Mouse (Mus musculus) large intestine, adult 2 months (tissue): ENCODE measurements around the gene Trem3. TPM values are rescaled to one million over a fixed set of nuclear protein-coding genes. Genes with fewer than 3 reads are reported as not detected.

Experiments used
- polyA plus RNA-seq: library from polyadenylated mRNA; depleted of rRNA; stranded (reverse); fragments of >200 nt; gene quantifications from 2 replicates; pipeline ENCODE4 v1.2.3, GENCODE M21; 2012; rRNA removed

Trem3 gene
- polyA plus RNA-seq, 1 experiment: 0.11 TPM

Other genes with a start within 250 kb of the Trem3 start
- gene 1700122O11Rik, start 209.5 kb upstream of the Trem3 start, polyA plus RNA-seq: not detected in 2 replicates
- not detected in 2 replicates for gene 1700067P10Rik, start 158.5 kb upstream of the Trem3 start, polyA plus RNA-seq
- 0.07 and 0.23 TPM in 2 replicates for gene 9830107B12Rik, start 101.5 kb upstream of the Trem3 start, polyA plus RNA-seq
- gene A530064D06Rik, start 80.5 kb upstream of the Trem3 start, polyA plus RNA-seq: 0.38 and 0.46 TPM in 2 replicates
- gene Trem1, start 15.0 kb upstream of the Trem3 start, polyA plus RNA-seq: 0.21 and 0.37 TPM in 2 replicates
- 1.7 and 2.8 TPM in 2 replicates for gene Treml4, start 16.5 kb downstream of the Trem3 start, polyA plus RNA-seq
- gene Treml2, start 51.7 kb downstream of the Trem3 start, polyA plus RNA-seq: 2.5 and 2.8 TPM in 2 replicates
- gene B430306N03Rik, start 68.4 kb downstream of the Trem3 start, polyA plus RNA-seq: 0.53 and 0.81 TPM in 2 replicates
- 0.71 and 1.1 TPM in 2 replicates for gene Trem2, start 98.6 kb downstream of the Trem3 start, polyA plus RNA-seq
- gene Treml1, start 112.1 kb downstream of the Trem3 start, polyA plus RNA-seq: not detected in 2 replicates
- 33.4 and 61.7 TPM in 2 replicates for gene Nfya, start 162.1 kb downstream of the Trem3 start, polyA plus RNA-seq
- 13.4 and 15.1 TPM in 2 replicates for gene Oard1, start 162.2 kb downstream of the Trem3 start, polyA plus RNA-seq
- gene Apobec2, start 185.2 kb downstream of the Trem3 start, polyA plus RNA-seq: 1.6 and 2.2 TPM in 2 replicates
- gene Tspo2, start 203.7 kb downstream of the Trem3 start, polyA plus RNA-seq: 3.6 and 6.1 TPM in 2 replicates
- gene Unc5cl, start 207.1 kb downstream of the Trem3 start, polyA plus RNA-seq: 48.7 and 88.8 TPM in 2 replicates